In genomic region chr14:100198636-100199035, GRCm38 (mm10) we compare ENCODE assay signal across 26 mouse cellular contexts.
"Had no signal": no experiment of that assay in that cellular context is flagged by ENCODE, and none has a peak within 500 bp of the region (broad histone marks: within the 10 kb centered on the region; RNA-seq: fewer than 3 reads in every experiment).

No protein-coding gene starts in this region.

- DNase-seq: gastrocnemius, adult 2 months; gastrocnemius, postnatal 10 days; gastrocnemius, postnatal 25 days; heart, adult 18-20 months; heart, postnatal 10 days; heart, postnatal 4 days; kidney, adult 11 months; kidney, adult 2 months; kidney, adult 9 months; kidney, postnatal 14 days; kidney, postnatal 36 days; layer of hippocampus, adult 9-11 months; layer of hippocampus, postnatal 36 days; left cerebral cortex, postnatal 4 days; liver, embryonic 13.5 days had no signal

- H3K9ac ChIP-seq: heart, embryonic 12.5 days; hindbrain, embryonic 13.5 days; hindbrain, embryonic 15.5 days; kidney, embryonic 15.5 days; limb, embryonic 13.5 days; limb, embryonic 15.5 days; liver, embryonic 13.5 days had no signal

- H3K4me3 ChIP-seq: gastrocnemius, adult 2 months; heart, embryonic 10.5 days; heart, embryonic 12.5 days; hindbrain, embryonic 10.5 days; hindbrain, embryonic 13.5 days; hindbrain, embryonic 15.5 days; kidney, embryonic 15.5 days; limb, embryonic 13.5 days; limb, embryonic 15.5 days; liver, embryonic 13.5 days had no signal

- H3K4me1 ChIP-seq: heart, embryonic 12.5 days; hindbrain, embryonic 10.5 days; hindbrain, embryonic 13.5 days; hindbrain, embryonic 15.5 days; kidney, embryonic 15.5 days; limb, embryonic 15.5 days; liver, embryonic 13.5 days had no signal

- H3K27ac ChIP-seq: gastrocnemius, adult 2 months; heart, embryonic 10.5 days; hindbrain, embryonic 10.5 days; hindbrain, embryonic 13.5 days; hindbrain, embryonic 15.5 days; hindbrain, postnatal 0 days; kidney, embryonic 15.5 days; kidney, postnatal 0 days; limb, embryonic 13.5 days; limb, embryonic 15.5 days; liver, embryonic 13.5 days had no signal

- H3K36me3 ChIP-seq: heart, embryonic 10.5 days; heart, embryonic 12.5 days; hindbrain, embryonic 10.5 days; kidney, embryonic 15.5 days had no signal

- H3K4me2 ChIP-seq: heart, embryonic 12.5 days; hindbrain, embryonic 13.5 days; hindbrain, embryonic 15.5 days; kidney, embryonic 15.5 days; limb, embryonic 13.5 days; limb, embryonic 15.5 days; liver, embryonic 13.5 days had no signal

- H3K9me3 ChIP-seq: heart, embryonic 10.5 days; heart, embryonic 12.5 days; hindbrain, embryonic 10.5 days; hindbrain, embryonic 13.5 days; hindbrain, embryonic 15.5 days; kidney, embryonic 15.5 days; limb, embryonic 13.5 days; limb, embryonic 15.5 days; liver, embryonic 13.5 days had no signal

- ATAC-seq: hindbrain, postnatal 0 days; intestine, embryonic 16.5 days had no signal

- H3K27me3 ChIP-seq: heart, embryonic 12.5 days; hindbrain, embryonic 13.5 days; hindbrain, embryonic 15.5 days; kidney, embryonic 15.5 days; limb, embryonic 13.5 days; limb, embryonic 15.5 days; liver, embryonic 13.5 days had no signal
